9 mouse cellular contexts compared by ENCODE assay signal in genomic region chr13:102774786-102775201, GRCm38 (mm10).
DNase-seq lines count a peak whose midpoint lies in the region; ATAC-seq and TF ChIP-seq lines count a peak whose summit lies in the region.
"Had no signal": no experiment of that assay in that cellular context is flagged by ENCODE, and none has a peak within 500 bp of the region (broad histone marks: within the 10 kb centered on the region; RNA-seq: fewer than 3 reads in every experiment).

No protein-coding gene starts in this region.

- no peak for DNase-seq in layer of hippocampus, adult 2 months (ENCODE audit: low spot score in 2 of 2)
- DNase-seq in layer of hippocampus, postnatal 36 days, result no peak
- peak; percentile 26 for DNase-seq in brain, adult 2 months (ENCODE audit: low read depth, low spot score)
- DNase-seq in lung, postnatal 4 days, result peak; percentile 13 to 36
- DNase-seq in urinary bladder, postnatal 4 days (ENCODE audit: low spot score in 2 of 2), result no peak
- DNase-seq in frontal cortex, postnatal 25 days (ENCODE audit: low spot score in 2 of 2), result no peak
- DNase-seq: liver, embryonic 13.5 days had no signal

- TF ChIP-seq CTCF in layer of hippocampus, adult 2 months (conservative IDR thresholded peaks at IDR 0.05), result peak; percentile 32

- H3K27ac ChIP-seq in layer of hippocampus, adult 2 months, result no peak overlapping the region
- no peak overlapping the region for H3K27ac ChIP-seq in forebrain, embryonic 16.5 days (ENCODE audit: low read length)
- H3K27ac ChIP-seq: liver, embryonic 13.5 days had no signal

- H3K27me3 ChIP-seq in forebrain, embryonic 16.5 days (replicated peaks; ENCODE audit: control insufficient read depth, insufficient read depth, low read length), result no peaks in the 10 kb centered on the region
- H3K27me3 ChIP-seq: liver, embryonic 13.5 days had no signal

- no peaks in the 10 kb centered on the region for H3K36me3 ChIP-seq in forebrain, embryonic 16.5 days (ENCODE audit: control insufficient read depth, insufficient read depth)

- 54% methylated on average over 7 of the region's 7 CpGs for WGBS in forebrain, embryonic 16.5 days

- H3K9me3 ChIP-seq in forebrain, embryonic 16.5 days (ENCODE audit: control insufficient read depth, low read length), result no peaks in the 10 kb centered on the region
- H3K9me3 ChIP-seq: liver, embryonic 13.5 days had no signal

- ATAC-seq in forebrain, embryonic 16.5 days, result peak; percentile 83
- no peak for ATAC-seq in erythroblast, adult 5-6 weeks (replicated peaks; ENCODE audit: low FRiP score, poor library complexity, severe bottlenecking)

- no peak overlapping the region for H3K4me3 ChIP-seq in layer of hippocampus, adult 2 months
- H3K4me3 ChIP-seq in forebrain, embryonic 16.5 days (replicated peaks; ENCODE audit: low read length), result no peak overlapping the region
- H3K4me3 ChIP-seq: liver, embryonic 13.5 days had no signal

- H3K9ac ChIP-seq in forebrain, embryonic 16.5 days (replicated peaks; ENCODE audit: low read depth, low read length), result no peak overlapping the region
- H3K9ac ChIP-seq: liver, embryonic 13.5 days had no signal

- H3K4me2 ChIP-seq in forebrain, embryonic 16.5 days (ENCODE audit: low read length), result no peak overlapping the region
- H3K4me2 ChIP-seq: liver, embryonic 13.5 days had no signal

- H3K4me1 ChIP-seq in forebrain, embryonic 16.5 days (replicated peaks; ENCODE audit: control insufficient read depth, insufficient read depth, low read length), result no peaks in the 10 kb centered on the region

Comparison
In these comparisons a context has a peak if more than half of its experiments do, and no peak if none do; other contexts are left out.
1. DNase-seq: peak in brain, adult 2 months (single experiment) and lung, postnatal 4 days (2 of 2); none in layer of hippocampus, adult 2 months (0 of 2), layer of hippocampus, postnatal 36 days (0 of 2), urinary bladder, postnatal 4 days (0 of 2) and frontal cortex, postnatal 25 days (0 of 2).